Mouse (Mus musculus) E14TG2a.4 (cell line): Measurements from ENCODE around the gene Prss12.

ENCODE experiments used
- CTCF ChIP-seq: conservative IDR thresholded peaks from 2 replicates; pipeline ENCODE4 v1.5.1; 2014; ENCODE audit warnings: low read length
- NANOG ChIP-seq: IDR thresholded peaks from 2 replicates; pipeline ENCODE4 v1.6.1; 2014; ENCODE audit warnings: borderline replicate concordance, low read length, mixed read lengths
- POU5F1 ChIP-seq: IDR thresholded peaks from 2 replicates; pipeline ENCODE4 v1.6.1; 2014; ENCODE audit warnings: low read length, borderline replicate concordance

- no peak for TF ChIP-seq CTCF
- no peak for TF ChIP-seq POU5F1
- no peak for TF ChIP-seq NANOG
Observed at GRCm38 (mm10) chr3:123413173-123413572, 33.5 kb upstream of the Prss12 start.
